Mouse (Mus musculus) lung, postnatal 0 days (tissue): ENCODE measurements around the gene Cib3.
A peak's percentile ranks its signal among the peaks of the same experiment; 100 is the strongest.

Experiments
- CTCF ChIP-seq: IDR thresholded peaks from 2 replicates; pipeline ENCODE4 v1.5.1; 2016; ENCODE audit warnings: antibody characterized with exemption, mild to moderate bottlenecking
- EP300 ChIP-seq: IDR thresholded peaks from 2 replicates; pipeline ENCODE4 v1.6.1; 2016; ENCODE audit warnings: antibody characterized with exemption, mild to moderate bottlenecking, control low read depth

GRCm38 (mm10) chr8:72160707-72161697, 51.6 kb downstream of the Cib3 start, which contains the start of gene Rab8a:
- 0 out of 2 replicates have a peak, but pooled peaks have one; percentile 1 for TF ChIP-seq CTCF
- no peak for TF ChIP-seq EP300
